Mouse (Mus musculus) liver, embryonic 13.5 days (tissue): ENCODE results near the gene Rnf40. TPM values are rescaled to one million over a fixed set of nuclear protein-coding genes. Genes with fewer than 3 reads are reported as not detected.

Experiments used
- ATAC-seq: fragments of 200-750 bp; cut with Nextera tagmentation; 2 replicates; pipeline ENCODE4 v1.8.0; 2017; ENCODE audit warnings: low read depth, mild to moderate bottlenecking, moderate number of reproducible peaks, moderate library complexity
- DNase-seq: peaks from one replicate; pipeline ENCODE4 v3.0.0; 2022
- H3K27ac ChIP-seq: fragments of 300-500 bp; sonication (generic); 2 replicates; pipeline ENCODE4 v1.5.1; 2015; ENCODE audit warnings: moderate library complexity, mild to moderate bottlenecking, inconsistent platforms
- H3K27me3 ChIP-seq: fragments of 300-500 bp; sonication (generic); 2 replicates; pipeline ENCODE4 v1.6.1; 2015; ENCODE audit warnings: mild to moderate bottlenecking, inconsistent platforms
- H3K36me3 ChIP-seq: fragments of 300-500 bp; sonication (generic); 2 replicates; pipeline ENCODE4 v1.6.1; 2015; ENCODE audit warnings: mild to moderate bottlenecking, inconsistent platforms
- H3K4me1 ChIP-seq: fragments of 300-500 bp; sonication (generic); replicated peaks from 2 replicates; pipeline ENCODE4 v1.6.1; 2015; ENCODE audit warnings: inconsistent platforms
- H3K4me2 ChIP-seq: fragments of 300-500 bp; sonication (generic); 2 replicates; pipeline ENCODE4 v1.6.1; 2015; ENCODE audit warnings: inconsistent platforms, mild to moderate bottlenecking, moderate library complexity
- H3K4me3 ChIP-seq: fragments of 300-500 bp; sonication (generic); replicated peaks from 2 replicates; pipeline ENCODE4 v1.5.1; 2015; ENCODE audit warnings: mild to moderate bottlenecking, inconsistent platforms
- H3K9ac ChIP-seq: fragments of 300-500 bp; sonication (generic); 2 replicates; pipeline ENCODE4 v1.6.1; 2015; ENCODE audit warnings: mild to moderate bottlenecking, inconsistent platforms
- H3K9me3 ChIP-seq: fragments of 300-500 bp; sonication (generic); replicated peaks from 2 replicates; pipeline ENCODE4 v1.6.1; 2016; ENCODE audit warnings: inconsistent platforms
- WGBS: fragments of 180-500 bp; shearing (Covaris S2); methylation state at CpG from one replicate; pipeline ENCODE4 v1.1.7; 2015; ENCODE audit not compliant: insufficient replicate concordance; 5-methylcytosine and 5-hydroxymethylcytosine counted together
- polyA plus RNA-seq: library from polyadenylated mRNA; unstranded; fragments of >200 nt; fragmentation: Nextera tagmentation; extraction: Ambion mirVana; gene quantifications from 2 replicates; pipeline ENCODE4 v1.2.1, GENCODE M21; 2015

The Rnf40 gene
- 18.8 and 25.3 TPM in 2 replicates for polyA plus RNA-seq

- peaks cover 46% of the 10 kb centered on the region for H3K4me1 ChIP-seq
- under 1% methylated on average over 50 of the region's 50 CpGs for WGBS
Measured at GRCm38 (mm10) chr7:127588011-127588871, at the start of gene Rnf40, which contains the start of gene Ccdc189. TSS of gene Rnf40 (plus strand) at chr7:127588767. TSS of gene Ccdc189 (minus strand) at chr7:127588595.

GRCm38 (mm10) chr7:127541671-127542070, 46.9 kb upstream of the Rnf40 start:
- no peaks in the 10 kb centered on the region for H3K9me3 ChIP-seq
- H3K4me3 ChIP-seq: no peak overlapping the region
- DNase-seq (no peak), ATAC-seq (no peak)
- no peak overlapping the region for H3K4me2 ChIP-seq
- H3K4me1 ChIP-seq: no peaks in the 10 kb centered on the region
- peaks cover 96% of the 10 kb centered on the region for H3K36me3 ChIP-seq
- WGBS: 94% methylated on average over 3 of the region's 3 CpGs
- no peaks in the 10 kb centered on the region for H3K27me3 ChIP-seq
- no peak overlapping the region for H3K9ac ChIP-seq
- no peak overlapping the region for H3K27ac ChIP-seq

More at GRCm38 (mm10) chr7:127588011-127588871, at the start of gene Rnf40, which contains the start of gene Ccdc189:
- Histone ChIP-seq H3K4me2 (peak within 1 kb of the TSS; percentile 98), H3K9me3 (no peaks in the 10 kb centered on the region), H3K4me3 (peak within 1 kb of the TSS; percentile 89), H3K9ac (peak within 1 kb of the TSS; percentile 90), H3K27ac (peak within 1 kb of the TSS; percentile 80), H3K36me3 (peaks cover 57% of the 10 kb centered on the region), H3K27me3 (no peaks in the 10 kb centered on the region)
- peak; percentile 93 for DNase-seq
- peak; percentile 91 for ATAC-seq

DNA sequence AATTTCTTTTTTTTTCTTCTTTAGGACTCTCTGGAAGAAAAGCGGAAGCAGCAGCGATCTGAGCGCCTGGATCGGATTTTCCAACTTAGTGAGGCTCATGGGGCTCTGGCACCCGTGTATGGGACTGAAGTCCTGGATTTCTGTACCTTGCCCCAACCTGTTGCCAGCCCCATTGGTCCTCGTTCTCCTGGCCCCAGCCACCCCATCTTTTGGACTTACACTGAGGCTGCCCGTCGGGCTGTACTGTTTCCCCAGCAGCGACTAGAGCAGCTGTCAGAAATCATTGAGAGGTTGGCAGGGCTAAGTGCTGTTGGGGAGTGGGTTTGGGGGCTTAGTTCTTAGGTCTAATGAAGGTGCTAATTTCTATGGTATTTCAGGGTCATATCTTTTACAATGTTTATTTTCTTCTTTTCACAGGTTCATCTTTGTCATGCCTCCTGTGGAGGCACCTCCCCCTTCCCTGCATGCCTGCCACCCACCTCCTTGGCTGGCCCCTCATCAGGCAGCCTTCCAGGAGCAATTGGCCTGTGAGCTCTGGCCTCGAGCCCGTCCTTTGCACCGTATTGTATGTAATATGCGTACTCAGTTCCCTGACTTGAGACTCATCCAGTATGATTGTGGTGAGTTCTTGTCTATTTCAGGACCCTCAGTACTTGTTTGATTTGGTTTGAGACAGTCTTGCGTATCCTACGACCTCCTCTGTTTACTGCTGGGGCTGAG, 39.3 kb upstream of the Rnf40 start:
- H3K27me3 ChIP-seq: no peaks in the 10 kb centered on the region
- no peak overlapping the region for H3K4me3 ChIP-seq
- no peaks in the 10 kb centered on the region for H3K4me1 ChIP-seq
- H3K27ac ChIP-seq: no peak overlapping the region
- no peaks in the 10 kb centered on the region for H3K9me3 ChIP-seq
- ATAC-seq (no peak), DNase-seq (no peak)
- H3K9ac ChIP-seq: no peak overlapping the region
- H3K36me3 ChIP-seq: peaks cover 86% of the 10 kb centered on the region
- 87% methylated on average over 15 of the region's 15 CpGs for WGBS
- H3K4me2 ChIP-seq: no peak overlapping the region

GRCm38 (mm10) chr7:127551558-127551957, 37.0 kb upstream of the Rnf40 start:
- no peaks in the 10 kb centered on the region for H3K27me3 ChIP-seq
- DNase-seq: no peak
- 87% methylated on average over 8 of the region's 8 CpGs for WGBS

DNA sequence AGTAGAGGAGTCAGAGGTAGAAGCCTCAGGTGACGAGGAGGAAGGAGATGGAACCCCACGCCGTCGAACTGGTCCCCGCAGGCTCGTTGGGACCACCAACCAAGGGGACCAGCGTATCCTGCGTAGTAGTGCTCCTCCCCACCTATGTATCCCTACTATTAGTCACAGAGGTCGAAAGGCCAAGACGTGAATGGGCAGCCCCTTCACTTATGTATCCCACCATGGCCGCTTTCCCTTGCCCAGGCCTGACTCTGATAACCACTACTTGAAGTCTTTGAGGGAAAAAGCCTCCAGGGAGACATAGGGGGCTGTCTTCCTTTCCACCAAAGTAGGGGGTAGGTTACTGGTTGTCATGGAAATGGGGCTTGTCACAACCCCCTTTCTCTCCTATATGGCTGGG, 28.0 kb upstream of the Rnf40 start:
- H3K4me1 ChIP-seq: no peaks in the 10 kb centered on the region

More at GRCm38 (mm10) chr7:127551558-127551957, 37.0 kb upstream of the Rnf40 start:
- no peak overlapping the region for H3K4me3 ChIP-seq
- H3K4me2 ChIP-seq: no peak overlapping the region
- H3K4me1 ChIP-seq: no peaks in the 10 kb centered on the region
- no peak overlapping the region for H3K9ac ChIP-seq
- ATAC-seq: no peak
- no peak overlapping the region for H3K27ac ChIP-seq
- H3K9me3 ChIP-seq: no peaks in the 10 kb centered on the region
- peaks cover 87% of the 10 kb centered on the region for H3K36me3 ChIP-seq

GRCm38 (mm10) chr7:127561340-127561858, 27.2 kb upstream of the Rnf40 start, which contains the start of gene Tmem265:
TSS of gene Tmem265 (plus strand) at chr7:127561390.
- Histone ChIP-seq H3K4me2 (no peak within 1 kb of the TSS), H3K4me1 (no peaks in the 10 kb centered on the region), H3K36me3 (peaks cover 87% of the 10 kb centered on the region), H3K9me3 (no peaks in the 10 kb centered on the region), H3K4me3 (no peak within 1 kb of the TSS), H3K27me3 (no peaks in the 10 kb centered on the region), H3K9ac (no peak within 1 kb of the TSS), H3K27ac (no peak within 1 kb of the TSS; the same call in 1 of the 2 replicates)
- ATAC-seq: no peak
- DNase-seq: no peak
- WGBS: 82% methylated on average over 5 of the region's 5 CpGs

More for the DNA sequence above, 28.0 kb upstream of the Rnf40 start:
- H3K27ac ChIP-seq: no peak overlapping the region
- no peak for ATAC-seq
- WGBS: 89% methylated on average over 11 of the region's 11 CpGs
- H3K4me3 ChIP-seq: no peak overlapping the region
- no peak for DNase-seq
- H3K9me3 ChIP-seq: no peaks in the 10 kb centered on the region
- no peaks in the 10 kb centered on the region for H3K27me3 ChIP-seq
- H3K4me2 ChIP-seq: no peak overlapping the region
- peaks cover 87% of the 10 kb centered on the region for H3K36me3 ChIP-seq
- no peak overlapping the region for H3K9ac ChIP-seq

DNA sequence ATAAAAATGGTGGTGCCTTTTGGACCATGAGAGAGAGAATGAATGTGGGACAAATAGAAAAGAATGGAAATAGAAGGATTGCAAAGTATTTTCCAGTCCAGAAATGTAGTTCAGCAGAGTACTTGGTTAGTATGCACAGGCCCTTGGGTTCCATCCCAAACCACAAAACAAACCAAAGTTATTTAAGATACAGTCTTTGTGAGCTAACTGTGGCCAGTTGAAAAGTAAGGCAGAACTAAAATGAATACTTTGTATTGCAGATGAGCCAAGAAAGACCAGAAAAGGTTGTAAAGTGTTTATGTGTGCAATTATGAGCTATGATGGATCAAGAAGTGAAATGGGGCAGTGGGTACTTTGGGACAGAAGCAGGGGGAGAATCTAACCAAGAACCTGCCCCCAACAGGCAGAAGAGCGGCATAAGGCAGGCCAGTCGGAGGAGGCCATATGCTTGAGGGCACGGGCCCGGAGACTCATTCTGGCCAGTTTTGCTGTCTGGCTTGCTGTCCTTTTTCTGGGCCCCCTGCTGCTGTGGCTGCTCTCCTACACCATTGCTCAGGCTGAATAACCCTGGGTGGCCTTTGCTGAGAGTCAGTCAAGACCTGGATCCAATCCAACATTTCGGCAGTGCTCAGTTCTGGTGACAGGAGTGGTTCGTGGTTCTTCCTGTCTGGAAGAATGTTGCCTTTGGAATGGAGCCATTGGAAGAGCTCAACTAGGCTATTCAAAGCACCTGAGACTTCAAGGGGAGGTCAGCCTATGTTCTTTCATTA, 24.0 kb upstream of the Rnf40 start:
- Histone ChIP-seq H3K27me3 (no peaks in the 10 kb centered on the region), H3K4me3 (no peak overlapping the region), H3K36me3 (peaks cover 72% of the 10 kb centered on the region), H3K27ac (no peak overlapping the region), H3K4me1 (no peaks in the 10 kb centered on the region), H3K4me2 (no peak overlapping the region), H3K9me3 (no peaks in the 10 kb centered on the region), H3K9ac (no peak overlapping the region)
- no peak for ATAC-seq
- DNase-seq: no peak
- 88% methylated on average over 6 of the region's 6 CpGs for WGBS

DNA sequence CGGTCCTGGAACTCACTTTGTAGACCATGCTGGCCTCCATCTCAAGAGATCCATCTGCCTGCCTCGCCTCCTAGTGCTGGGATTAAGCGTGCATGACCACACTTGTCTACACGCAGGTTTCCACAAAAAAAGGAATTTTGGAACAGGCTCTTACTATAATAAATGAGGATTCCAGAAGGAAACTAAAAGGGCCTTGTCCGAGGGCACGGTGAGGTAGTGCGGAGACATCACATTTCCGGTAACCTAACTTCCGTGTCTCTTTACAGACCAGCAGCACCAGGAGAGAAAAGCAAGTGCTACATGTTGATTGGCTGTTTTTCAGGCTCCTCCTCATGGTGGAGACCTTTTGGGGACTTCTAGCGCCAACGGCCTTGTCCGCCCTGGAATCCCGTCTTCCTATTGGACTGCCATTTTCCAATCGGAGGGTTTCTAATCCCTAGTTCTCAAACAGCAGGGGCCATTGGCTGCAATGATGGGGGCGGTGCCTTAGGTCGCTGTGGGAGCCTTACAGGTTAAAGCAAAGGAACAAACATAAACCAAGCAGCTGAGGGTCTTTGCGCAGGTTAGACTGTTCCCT, 15.6 kb upstream of the Rnf40 start, which contains the start of gene Phkg2:
Gene Phkg2 (plus strand): TSS at position 446 of the 577 bp plus-strand sequence.
- peaks cover 26% of the 10 kb centered on the region for H3K36me3 ChIP-seq
- peak within 1 kb of the TSS; percentile 69 for H3K27ac ChIP-seq
- ATAC-seq (peak; percentile 99), DNase-seq (peak; percentile 94)
- no peaks in the 10 kb centered on the region for H3K9me3 ChIP-seq
- under 1% methylated on average over 17 of the region's 17 CpGs for WGBS
- peaks cover 29% of the 10 kb centered on the region for H3K4me1 ChIP-seq
- peak within 1 kb of the TSS; percentile 91 for H3K9ac ChIP-seq
- H3K4me2 ChIP-seq: peak within 1 kb of the TSS; percentile 90
- no peaks in the 10 kb centered on the region for H3K27me3 ChIP-seq
- peak within 1 kb of the TSS; percentile 85 for H3K4me3 ChIP-seq

DNA sequence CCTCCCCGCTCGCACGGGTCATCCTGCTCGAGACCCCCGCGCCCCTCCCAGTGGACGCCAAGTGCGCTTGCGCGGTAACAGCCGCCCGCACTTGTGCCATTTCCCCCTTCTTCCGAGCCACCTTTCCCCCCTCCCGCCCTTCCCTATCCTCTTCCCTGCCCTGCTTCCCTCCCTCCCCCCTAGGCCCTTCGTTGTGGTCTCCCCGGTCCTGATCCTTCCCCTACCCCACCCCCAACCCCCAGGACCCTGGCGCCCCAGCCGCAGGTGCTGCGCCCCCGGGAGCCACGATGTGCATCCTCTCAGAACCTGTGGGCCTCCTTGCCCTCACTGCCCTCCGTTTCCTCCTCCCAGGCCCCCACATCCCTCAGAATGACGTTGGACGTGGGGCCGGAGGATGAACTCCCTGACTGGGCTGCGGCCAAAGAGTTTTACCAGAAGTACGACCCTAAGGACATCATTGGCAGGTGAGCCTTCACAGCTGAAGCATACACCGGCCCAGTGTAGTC, 15.0 kb upstream of the Rnf40 start:
- H3K27me3 ChIP-seq: no peaks in the 10 kb centered on the region
- peak overlapping the region; percentile 90 for H3K4me2 ChIP-seq
- H3K36me3 ChIP-seq: peaks cover 31% of the 10 kb centered on the region
- under 1% methylated on average over 27 of the region's 28 CpGs for WGBS
- H3K27ac ChIP-seq: peak overlapping the region; percentile 68
- peaks cover 29% of the 10 kb centered on the region for H3K4me1 ChIP-seq
- H3K4me3 ChIP-seq: peak overlapping the region; percentile 85
- peak overlapping the region; percentile 91 for H3K9ac ChIP-seq
- ATAC-seq: peak; percentile 37
- H3K9me3 ChIP-seq: no peaks in the 10 kb centered on the region
- DNase-seq: peak; percentile 13

- H3K9ac ChIP-seq: peak overlapping the region; percentile 91
- peak overlapping the region; percentile 85 for H3K4me3 ChIP-seq
- H3K36me3 ChIP-seq: peaks cover 30% of the 10 kb centered on the region
- no peaks in the 10 kb centered on the region for H3K27me3 ChIP-seq
- 9% methylated on average over 7 of the region's 7 CpGs for WGBS
- H3K4me1 ChIP-seq: peaks cover 29% of the 10 kb centered on the region
- H3K9me3 ChIP-seq: no peaks in the 10 kb centered on the region
- DNase-seq: no peak
- H3K27ac ChIP-seq: peak overlapping the region; percentile 68
- ATAC-seq: no peak
- H3K4me2 ChIP-seq: peak overlapping the region; percentile 90
Measured at GRCm38 (mm10) chr7:127574115-127574514, 14.5 kb upstream of the Rnf40 start.
